Mouse (Mus musculus): ENCODE measurements at regions not wholly inside any gene's neighbourhood (a gene's known extent, or its start where the extent isn't known, plus 50 kb on each side); places are given as distances from the start of the nearest gene placed in this dataset.

- no peak for DNase-seq (ENCODE audit: low spot score in 2 of 2)
Observed at GRCm38 (mm10) chr15:97620261-97620660, 85.4 kb downstream of the Rpap3 start.

GRCm38 (mm10) chr15:97619764-97620163 is 85.9 kb downstream of the Rpap3 start:
- no peak for DNase-seq (ENCODE audit: low spot score in 2 of 2)

DNA sequence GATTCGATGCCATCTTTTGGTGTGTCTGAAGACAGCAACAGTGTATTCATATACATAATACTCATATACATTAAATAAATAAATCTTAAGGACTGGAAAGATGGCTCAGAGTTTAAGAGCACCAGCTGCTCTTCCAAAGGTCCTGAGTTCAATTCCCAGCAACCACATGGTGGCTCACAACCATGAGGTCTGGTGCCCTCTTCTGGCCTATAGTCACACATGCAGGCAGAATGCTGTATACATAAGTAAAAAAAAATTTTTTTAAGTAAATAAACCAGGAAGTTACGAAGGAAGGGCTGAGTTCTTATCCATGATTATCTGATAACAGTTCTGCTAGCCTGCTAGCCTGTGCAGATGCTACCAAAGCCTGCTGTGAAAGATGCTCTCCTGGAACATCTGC is 93.3 kb downstream of the Rpap3 start:
- no peak for DNase-seq (ENCODE audit: low spot score in 2 of 2)

DNA sequence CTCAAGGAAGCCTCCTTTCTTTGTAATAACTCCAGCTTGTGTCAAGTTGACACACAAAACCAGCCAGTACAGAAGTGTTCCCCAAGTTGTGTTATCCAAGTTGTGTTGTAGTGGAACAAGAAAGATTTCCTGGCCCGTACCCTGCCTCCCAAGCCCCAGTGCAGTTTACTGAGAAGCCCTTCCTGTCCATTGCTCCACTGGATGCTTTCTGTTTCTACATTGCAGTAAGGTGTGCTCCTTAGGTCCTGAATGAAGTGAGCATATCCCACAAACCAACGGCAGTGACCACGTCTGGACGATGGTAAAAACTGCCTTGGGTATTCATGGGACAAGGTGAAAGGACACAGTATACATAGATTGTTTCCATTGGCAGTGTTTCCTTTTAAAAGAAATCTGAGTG is 94.9 kb downstream of the Rpap3 start:
- no peak for DNase-seq (ENCODE audit: low spot score in 2 of 2)

DNA sequence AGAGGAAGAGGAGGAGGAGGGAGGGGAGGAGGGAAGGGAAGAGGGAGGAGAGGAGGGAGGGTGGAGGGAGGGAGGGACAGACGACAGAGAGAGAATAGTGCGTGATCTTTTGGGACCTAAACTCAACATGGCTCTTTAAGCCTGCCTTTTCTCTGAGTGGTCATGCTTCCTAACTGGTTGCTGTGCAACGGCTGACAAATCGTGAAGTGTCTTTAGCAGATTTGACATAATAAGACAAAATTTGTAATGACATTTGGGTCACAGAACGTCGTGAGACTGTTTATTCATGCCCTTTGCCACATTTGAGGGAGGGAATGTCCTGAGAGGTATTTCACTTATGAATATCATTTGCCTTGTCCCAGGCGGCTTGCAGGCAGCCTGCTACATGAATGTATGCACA is 96.1 kb downstream of the Rpap3 start:
- no peak for DNase-seq (ENCODE audit: low spot score in 2 of 2)

DNA sequence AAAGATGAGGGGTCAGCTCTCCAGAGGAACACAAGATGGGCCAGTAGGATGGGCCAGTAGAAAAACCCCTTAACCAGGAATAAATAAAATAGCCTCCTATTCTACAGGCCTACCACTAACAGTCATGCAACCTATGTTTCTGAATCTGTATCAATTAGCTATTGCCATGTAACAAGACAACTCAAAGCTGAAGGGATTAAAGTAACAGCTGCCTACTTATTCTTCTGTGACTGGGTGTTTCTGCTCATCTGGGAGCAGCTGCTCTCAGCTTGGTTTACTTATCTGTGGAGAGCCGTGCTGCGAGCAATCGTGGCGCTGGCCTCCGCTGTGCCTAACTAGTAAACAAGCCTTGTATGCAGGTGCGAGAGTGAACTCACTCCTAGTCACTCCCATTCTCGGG is 97.0 kb downstream of the Rpap3 start:
- DNase-seq (ENCODE audit: low spot score in 2 of 2): no peak

- no peak for DNase-seq (ENCODE audit: low spot score in 2 of 2)
Observed at GRCm38 (mm10) chr15:97607617-97608206, 97.9 kb downstream of the Rpap3 start.

DNA sequence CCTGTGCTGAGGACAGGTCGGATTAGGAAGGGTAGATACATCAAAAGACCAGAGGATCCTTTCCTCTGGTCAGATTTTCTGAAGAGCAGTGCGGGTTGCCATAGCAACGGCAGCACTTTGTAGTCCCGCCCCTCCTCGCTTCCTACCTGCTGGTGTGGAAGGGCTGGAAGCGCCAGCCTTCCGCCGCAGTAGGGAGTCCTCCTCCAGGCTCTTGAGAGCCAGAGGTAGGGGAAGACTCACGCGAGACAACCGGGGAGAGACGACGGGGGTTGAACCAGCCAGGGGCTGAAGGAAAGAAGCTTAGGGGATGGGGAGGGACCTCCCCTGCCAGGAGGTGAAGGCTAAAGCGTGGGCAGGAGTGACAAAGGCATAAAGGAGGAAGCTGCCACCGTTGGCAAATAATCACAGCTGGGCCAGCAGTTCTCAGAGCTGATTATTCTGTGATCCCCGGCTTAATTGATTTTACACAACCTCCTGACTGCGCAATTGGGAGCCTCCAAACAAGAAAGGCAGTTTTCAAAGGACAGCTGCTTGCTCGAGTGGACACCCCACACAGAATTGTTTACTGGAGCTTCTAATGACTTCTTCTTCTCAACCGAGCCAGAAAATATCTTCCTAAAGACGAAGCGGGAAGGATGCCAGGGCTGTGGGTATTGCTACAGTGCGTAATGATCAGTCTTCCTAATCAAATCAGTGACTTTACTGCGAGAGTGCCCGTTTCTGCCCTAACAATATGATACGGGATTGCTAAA is 98.8 kb downstream of the Rpap3 start:
- no peak for DNase-seq (ENCODE audit: low spot score in 2 of 2)

- no peak for DNase-seq (ENCODE audit: low spot score in 2 of 2)
Observed at GRCm38 (mm10) chr15:97606232-97606629, 99.4 kb downstream of the Rpap3 start.

DNA sequence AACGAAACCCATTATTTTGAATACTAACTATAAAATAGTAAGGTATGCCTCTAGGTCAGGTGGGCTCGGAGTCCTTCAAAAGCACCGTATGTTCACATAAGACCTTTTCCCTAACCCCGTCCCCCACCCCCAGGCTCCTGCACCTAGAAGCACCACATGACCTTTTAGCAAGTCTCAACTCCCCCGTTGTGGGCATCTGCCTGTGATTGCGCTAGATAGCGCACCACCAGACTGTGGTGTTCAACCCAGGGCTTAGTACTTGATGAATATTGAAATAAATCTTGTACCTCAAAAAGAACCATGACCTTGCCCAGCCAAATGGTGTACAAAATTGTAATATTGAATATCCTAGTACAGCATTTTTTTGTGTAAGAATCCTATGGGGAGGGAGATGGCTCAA is 99.8 kb downstream of the Rpap3 start:
- no peak for DNase-seq (ENCODE audit: low spot score in 2 of 2)

- DNase-seq (ENCODE audit: low spot score in 2 of 2): no peak
Observed at GRCm38 (mm10) chr15:97603492-97603891, 102.1 kb downstream of the Rpap3 start.

- no peak for DNase-seq (ENCODE audit: low spot score in 2 of 2)
Observed at GRCm38 (mm10) chr15:97598270-97598669, 107.4 kb downstream of the Rpap3 start.

DNA sequence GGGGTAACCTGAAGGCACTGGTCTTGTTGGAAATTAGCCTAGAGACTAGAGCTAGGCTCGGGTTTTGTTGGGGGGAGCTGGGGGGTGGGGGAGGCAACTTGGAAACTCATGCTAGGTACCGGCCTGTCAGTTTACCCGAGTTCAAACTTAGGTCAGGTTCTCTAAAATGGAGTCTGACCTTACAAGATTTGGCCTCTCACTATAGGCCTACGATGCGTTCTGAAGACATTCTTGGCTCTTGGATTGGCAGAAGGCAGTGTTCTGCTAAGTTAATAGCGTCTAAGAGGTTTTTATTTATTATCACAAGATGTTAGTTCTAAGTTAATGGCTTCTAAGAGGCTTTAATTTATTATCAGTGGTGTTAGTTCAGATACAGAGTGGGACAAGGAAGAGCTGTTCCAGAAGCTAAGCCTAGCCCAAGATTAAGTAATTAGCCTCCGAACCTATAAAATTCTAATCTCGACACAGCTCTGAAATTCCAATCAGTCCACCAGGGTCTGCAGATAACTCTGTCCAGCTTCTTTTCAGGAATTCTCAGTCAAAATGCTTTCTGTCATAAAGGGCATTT is 109.0 kb downstream of the Rpap3 start:
- DNase-seq (ENCODE audit: low spot score in 2 of 2): no peak

GRCm38 (mm10) chr15:97595284-97595796 is 110.3 kb downstream of the Rpap3 start:
- DNase-seq (ENCODE audit: low spot score in 2 of 2): no peak

DNA sequence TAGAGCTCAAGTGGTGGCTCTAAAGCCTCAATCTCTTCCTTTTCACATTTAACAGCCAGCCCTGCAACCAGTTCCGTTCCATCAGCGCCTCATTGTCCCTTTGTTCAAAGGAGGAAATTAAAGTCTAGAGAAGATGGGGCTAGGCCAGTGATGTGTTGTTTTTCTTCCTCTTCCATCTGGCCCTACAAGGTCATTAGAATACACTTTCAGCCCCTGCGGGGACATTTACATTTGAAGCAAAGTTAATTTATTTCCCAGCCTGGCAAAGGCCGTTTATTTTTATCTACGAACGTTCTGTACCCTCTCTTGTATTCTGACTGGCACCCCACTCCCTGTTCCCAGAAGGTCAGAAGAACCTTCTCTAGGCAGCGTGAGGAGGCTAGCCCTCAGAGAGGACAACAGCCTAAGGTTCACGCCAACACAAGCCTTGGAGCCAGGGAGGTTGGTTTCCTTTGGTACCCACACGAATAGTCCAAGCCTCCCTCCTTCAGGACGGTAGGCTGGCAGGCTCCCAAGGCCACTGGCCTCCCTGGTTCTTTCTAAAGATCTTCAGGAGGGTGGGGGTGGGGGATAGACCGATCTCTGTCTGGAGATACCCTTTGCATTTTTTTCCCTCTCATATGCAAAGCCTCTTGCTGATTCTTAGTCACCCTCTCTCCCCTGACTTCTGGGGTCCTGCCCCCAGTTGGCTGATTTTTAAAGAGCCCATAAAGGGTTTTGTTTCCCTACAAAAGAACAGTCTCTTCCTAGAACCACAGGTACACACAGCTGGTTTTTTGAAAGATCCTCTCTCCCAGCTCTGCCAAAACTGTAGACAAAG is 111.6 kb downstream of the Rpap3 start:
- DNase-seq (ENCODE audit: low spot score in 2 of 2): no peak

GRCm38 (mm10) chr15:97592786-97593185 is 112.8 kb downstream of the Rpap3 start:
- DNase-seq (ENCODE audit: low spot score in 2 of 2): no peak

- no peak for DNase-seq (ENCODE audit: low spot score in 2 of 2)
Observed at GRCm38 (mm10) chr15:97591406-97591805, 114.2 kb downstream of the Rpap3 start.

DNA sequence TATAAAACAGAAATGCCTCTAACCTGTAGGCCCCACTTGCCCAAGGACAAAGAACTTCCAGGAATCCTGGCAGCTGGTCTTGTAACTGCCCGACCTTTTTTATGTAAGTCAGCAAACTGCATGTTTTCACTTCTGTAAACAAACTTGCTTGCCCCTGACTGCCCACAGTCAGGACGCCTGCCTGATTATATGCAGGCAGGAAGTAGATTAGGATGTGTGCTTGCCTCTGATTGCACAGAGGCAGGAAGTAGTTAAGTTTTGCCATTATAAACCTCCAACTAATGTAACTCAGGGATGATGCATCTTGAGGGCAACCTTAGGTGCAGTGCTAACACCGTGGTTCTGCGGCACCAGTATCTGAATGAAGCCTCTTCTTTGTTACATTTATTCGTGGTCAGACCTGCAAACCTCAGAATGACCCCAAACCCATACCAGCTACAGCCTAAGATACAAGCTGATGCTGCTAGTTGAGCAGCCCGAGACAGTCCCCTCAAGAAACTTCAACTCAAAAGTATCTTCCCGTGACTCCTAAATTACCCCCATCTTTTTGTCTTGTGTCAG is 114.8 kb downstream of the Rpap3 start:
- no peak for DNase-seq (ENCODE audit: low spot score in 2 of 2)

- DNase-seq (ENCODE audit: low spot score in 2 of 2): no peak
Observed at GRCm38 (mm10) chr15:97587571-97588205, 117.9 kb downstream of the Rpap3 start.

- DNase-seq (ENCODE audit: low spot score in 2 of 2): peak; percentile 75 to 85
Observed at GRCm38 (mm10) chr15:97581724-97582154, 123.9 kb downstream of the Rpap3 start.

DNA sequence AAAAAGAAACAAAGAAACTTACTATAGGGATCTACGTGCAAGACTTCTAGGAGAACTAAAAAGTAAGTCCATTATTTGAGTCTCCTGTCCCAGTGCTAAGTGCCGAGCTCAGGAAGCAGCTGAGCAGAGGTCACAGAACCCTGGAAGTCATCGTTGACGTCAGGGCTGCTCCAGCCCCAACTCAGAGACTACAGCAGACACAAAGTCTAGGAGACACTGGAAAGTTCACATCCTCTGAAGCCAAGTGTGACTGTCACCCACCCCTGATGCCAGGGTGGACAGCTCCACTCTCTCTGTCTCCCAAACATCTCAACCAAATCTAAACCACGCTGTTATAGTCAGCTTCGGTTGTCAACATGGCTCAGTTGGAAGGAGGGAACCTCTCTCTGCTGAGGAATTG is 124.9 kb downstream of the Rpap3 start:
- DNase-seq (ENCODE audit: low spot score in 2 of 2): no peak
